Mouse (Mus musculus) cortical plate, adult 2 months (tissue): Measurements from ENCODE around the gene Sh2d3c. TPM values are rescaled to one million over a fixed set of nuclear protein-coding genes. Genes with fewer than 3 reads are reported as not detected.

Source experiments
- H3K27ac ChIP-seq: fragments of 200-500 bp; 2 replicates; pipeline ENCODE4 v1.5.1; 2012; ENCODE audit warnings: low read length, control low read depth, inconsistent platforms; ENCODE audit not compliant: insufficient read depth
- H3K4me1 ChIP-seq: fragments of 200-500 bp; 2 replicates; pipeline ENCODE4 v1.6.1; 2011; ENCODE audit warnings: low read length; ENCODE audit not compliant: control insufficient read depth, insufficient read depth
- H3K4me3 ChIP-seq: fragments of 200-500 bp; 2 replicates; pipeline ENCODE4 v1.5.1; 2011; ENCODE audit warnings: mild to moderate bottlenecking, low read length, control low read depth; ENCODE audit not compliant: insufficient read depth
- CTCF ChIP-seq: fragments of 200-500 bp; IDR thresholded peaks from 2 replicates; pipeline ENCODE4 v1.5.1; 2011; ENCODE audit warnings: mild to moderate bottlenecking, control low read depth, low read length; ENCODE audit not compliant: insufficient read depth; ENCODE audit errors: extremely low read depth
- POLR2A ChIP-seq: fragments of 200-500 bp; IDR thresholded peaks from 2 replicates; pipeline ENCODE4 v1.6.1; 2011; ENCODE audit warnings: mild to moderate bottlenecking, low read length, control low read depth; ENCODE audit not compliant: insufficient read depth; ENCODE audit errors: extremely low read depth
- polyA plus RNA-seq: library from polyadenylated mRNA; depleted of rRNA; stranded (reverse); fragments of >200 nt; gene quantifications from 2 replicates; pipeline ENCODE4 v1.2.3, GENCODE M21; 2012; rRNA removed

Gene Sh2d3c
- polyA plus RNA-seq, 1 experiment = 29.7 TPM

- no peak overlapping the region for H3K4me3 ChIP-seq
- TF ChIP-seq CTCF = no peak
- TF ChIP-seq POLR2A = no peak
- H3K27ac ChIP-seq = peak overlapping the region; percentile 6; the same call in 1 of the 2 replicates
- H3K4me1 ChIP-seq = peaks cover 4% of the 10 kb centered on the region; the same call in 1 of the 2 replicates
Measured at GRCm38 (mm10) chr2:32798251-32798962, 77.6 kb downstream of the Sh2d3c start.

Other genes with a start within 250 kb of the Sh2d3c start
- 39.2 and 46.7 TPM in 2 replicates for gene Fam102a, start 185.7 kb upstream of the Sh2d3c start, polyA plus RNA-seq
- 153 and 155 TPM in 2 replicates for gene Dpm2, start 150.2 kb upstream of the Sh2d3c start, polyA plus RNA-seq
- 31.3 and 37.6 TPM in 2 replicates for gene Pip5kl1, start 146.3 kb upstream of the Sh2d3c start, polyA plus RNA-seq
- gene 9430097D07Rik, start 145.4 kb upstream of the Sh2d3c start, polyA plus RNA-seq = 1.0 TPM in 2 replicates
- 34.8 and 36.6 TPM in 2 replicates for gene St6galnac4, start 134.0 kb upstream of the Sh2d3c start, polyA plus RNA-seq
- 101 and 110 TPM in 2 replicates for gene St6galnac6, start 121.3 kb upstream of the Sh2d3c start, polyA plus RNA-seq
- 118 and 127 TPM in 2 replicates for gene Ak1, start 99.3 kb upstream of the Sh2d3c start, polyA plus RNA-seq
- gene Eng, start 74.5 kb upstream of the Sh2d3c start, polyA plus RNA-seq = 35.1 and 39.0 TPM in 2 replicates
- 16.4 and 17.7 TPM in 2 replicates for gene Fpgs, start 16.9 kb upstream of the Sh2d3c start, polyA plus RNA-seq
- gene Cdk9, start 8.0 kb upstream of the Sh2d3c start, polyA plus RNA-seq = 260 and 329 TPM in 2 replicates
- gene 6330409D20Rik, start 20.0 kb downstream of the Sh2d3c start, polyA plus RNA-seq = 3.5 and 4.2 TPM in 2 replicates
- gene Tor2a, start 36.2 kb downstream of the Sh2d3c start, polyA plus RNA-seq = 54.9 and 58.9 TPM in 2 replicates
- 1.8 and 2.2 TPM in 2 replicates for gene Ttc16, start 54.6 kb downstream of the Sh2d3c start, polyA plus RNA-seq
- 5.4 and 6.6 TPM in 2 replicates for gene Ptrh1, start 54.7 kb downstream of the Sh2d3c start, polyA plus RNA-seq
- 0.11 and 0.35 TPM in 2 replicates for gene Cfap157, start 63.4 kb downstream of the Sh2d3c start, polyA plus RNA-seq
- gene Stxbp1, start 126.2 kb downstream of the Sh2d3c start, polyA plus RNA-seq = 709 and 713 TPM in 2 replicates
- 27.1 and 29.0 TPM in 2 replicates for gene Fam129b, start 155.1 kb downstream of the Sh2d3c start, polyA plus RNA-seq
- 484 and 506 TPM in 2 replicates for gene Rpl12, start 240.5 kb downstream of the Sh2d3c start, polyA plus RNA-seq
- 25.6 and 25.9 TPM in 2 replicates for gene Lrsam1, start 240.6 kb downstream of the Sh2d3c start, polyA plus RNA-seq